Mouse (Mus musculus) heart, embryonic 10.5 days (tissue): Measurements from ENCODE around the gene Pdzd3. TPM values are rescaled to one million over a fixed set of nuclear protein-coding genes. Genes with fewer than 3 reads are reported as not detected.

Experiments used
- DNase-seq: peaks from one replicate; pipeline ENCODE4 v3.0.0-alpha.2; 2017; ENCODE audit warnings: low spot score
- H3K27ac ChIP-seq: fragments of 300-500 bp; sonication (generic); 2 replicates; pipeline ENCODE4 v1.5.1; 2016; ENCODE audit warnings: mild to moderate bottlenecking
- H3K27me3 ChIP-seq: fragments of 300-500 bp; sonication (generic); 2 replicates; pipeline ENCODE4 v1.6.1; 2016; ENCODE audit warnings: mild to moderate bottlenecking; ENCODE audit not compliant: poor library complexity, insufficient read depth, severe bottlenecking
- H3K36me3 ChIP-seq: fragments of 300-500 bp; sonication (generic); 2 replicates; pipeline ENCODE4 v1.6.1; 2016; ENCODE audit warnings: mild to moderate bottlenecking, moderate library complexity
- H3K4me1 ChIP-seq: fragments of 300-500 bp; sonication (generic); 2 replicates; pipeline ENCODE4 v1.6.1; 2016; ENCODE audit warnings: mild to moderate bottlenecking
- H3K4me3 ChIP-seq: fragments of 300-500 bp; sonication (generic); 2 replicates; pipeline ENCODE4 v1.5.1; 2016; ENCODE audit warnings: mild to moderate bottlenecking, moderate library complexity
- H3K9me3 ChIP-seq: fragments of 300-500 bp; sonication (generic); 2 replicates; pipeline ENCODE4 v1.6.1; 2016; ENCODE audit warnings: mild to moderate bottlenecking, moderate library complexity
- WGBS: fragments of 180-500 bp; shearing (Covaris S2); methylation state at CpG from one replicate; pipeline ENCODE4 v1.1.7; 2016; 5-methylcytosine and 5-hydroxymethylcytosine counted together
- polyA plus RNA-seq: library from polyadenylated mRNA; unstranded; fragments of >200 nt; fragmentation: Nextera tagmentation; extraction: Ambion mirVana; gene quantifications from 2 replicates; pipeline ENCODE4 v1.2.1, GENCODE M21; 2016

The Pdzd3 gene
- polyA plus RNA-seq, 1 experiment from 2014 or later = not detected

DNA sequence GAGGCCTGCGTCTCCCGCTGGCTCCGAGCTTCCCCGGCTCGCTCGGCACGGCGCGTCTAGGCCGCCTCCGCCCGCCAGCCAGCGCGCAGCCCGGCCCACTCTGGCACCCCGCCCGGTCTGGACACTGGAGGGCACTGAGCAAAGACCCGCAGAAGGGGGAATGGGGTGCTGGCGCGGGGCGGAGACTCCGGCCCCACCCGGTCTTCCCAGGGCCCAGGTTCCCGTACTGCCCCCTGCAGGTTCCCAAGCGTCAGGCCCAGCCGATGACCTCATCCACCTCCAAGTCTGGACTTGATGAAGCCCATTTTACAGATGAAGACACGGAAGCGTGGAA lies 16.7 kb upstream of the Pdzd3 start:
- peak; percentile 92 for DNase-seq
- no peaks in the 10 kb centered on the region for H3K9me3 ChIP-seq
- WGBS = 4% methylated on average over 28 of the region's 28 CpGs
- peaks cover 11% of the 10 kb centered on the region; the same call in 1 of the 2 replicates for H3K27me3 ChIP-seq
- H3K36me3 ChIP-seq = no peaks in the 10 kb centered on the region
- peak overlapping the region; percentile 94 for H3K27ac ChIP-seq
- H3K4me3 ChIP-seq = peak overlapping the region; percentile 72
- peaks cover 18% of the 10 kb centered on the region for H3K4me1 ChIP-seq

DNA sequence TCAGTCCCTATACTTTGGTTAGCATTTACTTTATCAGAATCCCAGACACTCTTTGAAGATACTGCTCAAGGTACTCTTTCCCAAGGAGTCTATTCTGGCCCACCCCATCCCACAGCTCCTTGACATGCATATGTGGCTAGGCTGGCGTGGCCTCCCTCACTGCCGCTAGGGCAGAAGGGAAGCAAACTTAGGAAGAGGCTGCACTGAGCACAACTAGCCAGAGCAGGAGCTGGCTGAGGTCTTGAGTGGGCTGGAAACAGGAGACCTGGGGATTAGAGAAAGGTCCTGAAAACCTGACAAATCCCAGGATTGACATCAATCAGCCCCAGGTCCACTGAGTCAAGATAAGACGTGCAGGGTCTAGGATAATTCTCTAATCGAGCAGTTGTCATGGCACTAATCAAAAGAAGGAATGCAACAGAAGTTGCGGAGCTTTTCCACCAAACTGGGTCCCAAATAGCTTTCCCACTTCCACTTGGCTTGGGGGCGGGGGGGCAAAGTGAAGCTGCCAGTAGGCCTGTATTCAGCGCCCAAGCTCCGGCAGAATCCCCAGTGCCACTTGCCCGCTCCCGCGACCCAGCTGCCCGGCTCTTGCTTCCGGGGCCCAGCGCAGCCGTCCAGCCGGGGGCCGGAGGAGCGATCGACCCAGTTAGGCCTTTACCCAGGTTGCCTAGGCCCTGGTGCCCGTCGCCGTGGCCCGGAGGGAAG lies 16.2 kb upstream of the Pdzd3 start:
- DNase-seq = no peak
- H3K4me1 ChIP-seq = peaks cover 18% of the 10 kb centered on the region
- WGBS = 7% methylated on average over 23 of the region's 23 CpGs
- no peaks in the 10 kb centered on the region for H3K9me3 ChIP-seq
- peak overlapping the region; percentile 94 for H3K27ac ChIP-seq
- H3K36me3 ChIP-seq = no peaks in the 10 kb centered on the region
- peaks cover 14% of the 10 kb centered on the region; the same call in 1 of the 2 replicates for H3K27me3 ChIP-seq
- peak overlapping the region; percentile 72 for H3K4me3 ChIP-seq

DNA sequence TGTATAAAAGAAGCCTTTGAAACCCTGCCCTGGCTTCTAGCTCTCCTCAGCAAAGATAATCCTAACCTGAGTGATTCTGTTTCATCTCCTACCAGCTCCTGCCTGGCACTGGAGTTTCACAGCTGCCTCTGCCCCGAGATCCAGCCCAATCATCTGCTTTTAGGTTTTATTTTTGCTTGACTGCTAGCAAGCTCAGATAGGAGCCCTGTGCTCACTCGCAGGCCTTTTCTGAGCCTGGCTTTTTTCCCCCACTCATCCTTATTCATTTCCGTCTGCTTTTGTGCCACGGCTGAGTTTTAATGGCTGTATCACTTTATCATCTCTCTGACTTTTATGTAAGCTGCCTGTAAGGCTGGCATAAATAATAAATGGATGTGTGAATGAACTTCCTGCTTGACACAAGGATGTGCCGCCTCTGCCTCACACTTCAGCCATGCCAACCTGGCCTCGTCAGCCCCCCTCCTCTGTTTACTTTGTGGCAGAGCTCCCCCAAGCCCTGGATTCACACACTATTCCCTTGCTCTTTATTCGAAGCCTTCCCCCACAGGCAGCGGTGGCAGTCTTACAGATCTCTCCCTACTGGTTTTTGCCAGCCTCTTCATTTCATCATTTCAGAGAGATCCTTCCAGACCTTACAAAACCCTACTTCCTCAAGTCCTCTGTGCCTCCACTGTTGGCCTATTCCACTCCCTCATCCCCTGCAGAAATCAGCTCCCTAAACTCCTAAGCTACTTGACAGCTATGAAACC lies 15.4 kb upstream of the Pdzd3 start:
- Histone ChIP-seq H3K27me3 (peaks cover 17% of the 10 kb centered on the region; the same call in 1 of the 2 replicates), H3K4me3 (no peak overlapping the region), H3K36me3 (no peaks in the 10 kb centered on the region), H3K9me3 (no peaks in the 10 kb centered on the region), H3K4me1 (peaks cover 18% of the 10 kb centered on the region), H3K27ac (peak overlapping the region; percentile 94; the same call in 1 of the 2 replicates)
- WGBS = 66% methylated on average over 8 of the region's 8 CpGs
- DNase-seq = no peak

DNA sequence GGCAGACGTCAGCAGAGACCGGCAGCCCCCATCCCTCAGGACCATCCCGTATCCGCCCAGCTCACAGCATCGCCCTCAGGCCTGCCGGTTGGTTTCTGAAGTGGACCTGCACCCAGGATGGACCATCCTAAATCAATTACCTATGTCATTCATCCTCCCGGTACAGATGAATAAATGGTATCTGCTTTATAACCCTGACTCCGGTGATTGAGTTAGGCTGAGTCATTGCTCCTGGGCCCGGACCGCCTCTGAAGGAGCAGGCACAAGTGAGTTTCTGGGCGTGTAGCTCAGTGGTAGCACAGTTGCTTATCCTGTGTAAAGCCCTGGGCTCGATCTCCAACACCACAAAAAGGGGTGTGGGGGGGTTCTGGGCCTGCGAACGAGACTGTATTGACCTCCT lies 10.1 kb upstream of the Pdzd3 start:
- Histone ChIP-seq H3K27me3 (peaks cover 18% of the 10 kb centered on the region; the same call in 1 of the 2 replicates), H3K4me1 (no peaks in the 10 kb centered on the region), H3K4me3 (no peak overlapping the region), H3K27ac (no peak overlapping the region), H3K36me3 (no peaks in the 10 kb centered on the region), H3K9me3 (no peaks in the 10 kb centered on the region)
- WGBS = 82% methylated on average over 14 of the region's 14 CpGs
- DNase-seq = no peak

DNA sequence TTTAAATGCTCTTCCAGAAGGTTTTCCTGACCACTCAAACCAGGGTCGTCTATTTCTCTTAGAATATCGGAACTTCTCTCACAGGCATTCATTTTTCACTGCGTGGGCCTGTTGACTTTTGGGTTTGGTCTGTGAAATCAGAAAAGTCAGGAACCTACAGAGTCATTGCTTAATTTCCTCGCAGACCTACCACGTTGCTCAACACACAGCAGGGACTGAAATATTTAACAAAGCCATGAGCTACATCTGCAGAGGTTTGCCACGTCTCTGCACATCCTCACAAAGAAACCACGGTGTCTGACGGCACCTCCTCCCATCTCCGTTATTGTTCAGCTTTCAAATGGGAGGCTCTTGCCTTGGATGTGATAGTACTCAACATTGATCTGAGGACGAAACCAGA lies 7.7 kb upstream of the Pdzd3 start:
- WGBS = 76% methylated on average over 10 of the region's 10 CpGs

DNA sequence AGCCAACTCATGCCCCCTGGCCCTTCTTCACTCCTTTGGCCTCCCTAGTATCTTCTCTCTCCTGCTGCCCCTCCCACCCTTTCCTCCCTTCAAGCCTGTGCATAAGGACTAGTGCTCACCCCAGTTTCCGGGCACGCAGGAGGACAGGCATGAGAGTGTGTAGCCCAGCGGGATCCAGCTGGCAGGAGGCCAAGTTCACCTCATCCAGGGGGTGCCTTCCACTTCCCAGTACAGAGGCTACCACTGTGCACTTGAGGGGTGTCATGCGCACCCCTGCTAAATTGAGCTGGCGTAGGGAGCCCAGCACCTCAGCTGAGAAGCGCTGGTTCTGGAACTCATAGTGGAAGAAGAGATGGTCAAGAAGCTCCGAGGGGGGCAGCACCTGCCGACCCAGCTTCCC lies 4.9 kb upstream of the Pdzd3 start:
- DNase-seq = no peak
- peaks cover 11% of the 10 kb centered on the region; the same call in 1 of the 2 replicates for H3K27me3 ChIP-seq
- H3K9me3 ChIP-seq = no peaks in the 10 kb centered on the region
- H3K36me3 ChIP-seq = no peaks in the 10 kb centered on the region
- no peak overlapping the region for H3K4me3 ChIP-seq
- 85% methylated on average over 8 of the region's 8 CpGs for WGBS
- peaks cover 14% of the 10 kb centered on the region for H3K4me1 ChIP-seq
- no peak overlapping the region for H3K27ac ChIP-seq

More for the DNA sequence above, 7.7 kb upstream of the Pdzd3 start:
- H3K27me3 ChIP-seq = peaks cover 17% of the 10 kb centered on the region; the same call in 1 of the 2 replicates
- no peak for DNase-seq
- H3K36me3 ChIP-seq = no peaks in the 10 kb centered on the region
- H3K4me3 ChIP-seq = no peak overlapping the region
- no peaks in the 10 kb centered on the region for H3K9me3 ChIP-seq
- no peak overlapping the region for H3K27ac ChIP-seq
- peaks cover 9% of the 10 kb centered on the region for H3K4me1 ChIP-seq

DNA sequence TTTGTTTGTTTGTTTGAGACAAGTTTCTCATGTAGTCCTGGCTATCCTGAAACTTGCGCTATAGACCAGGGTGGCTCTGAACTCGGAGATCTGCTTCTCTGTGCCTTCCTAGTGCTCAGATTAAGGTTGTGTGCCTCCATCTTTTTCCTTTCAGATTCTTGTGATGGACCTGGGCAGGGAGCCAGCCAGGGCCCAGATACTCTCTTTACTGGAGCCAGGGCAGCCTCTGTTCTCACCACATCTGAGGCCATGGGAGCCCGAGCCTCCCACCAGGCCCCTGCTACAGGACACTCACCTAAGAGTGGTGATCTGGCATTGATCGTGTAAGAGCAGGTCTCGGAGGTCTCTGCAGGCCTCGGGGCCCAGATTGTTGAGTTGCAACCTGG lies 3.9 kb upstream of the Pdzd3 start:
- Histone ChIP-seq H3K4me1 (peaks cover 18% of the 10 kb centered on the region), H3K27ac (no peak overlapping the region), H3K27me3 (peaks cover 16% of the 10 kb centered on the region; the same call in 1 of the 2 replicates), H3K4me3 (no peak overlapping the region), H3K36me3 (no peaks in the 10 kb centered on the region), H3K9me3 (no peaks in the 10 kb centered on the region)
- 55% methylated on average over 6 of the region's 6 CpGs for WGBS
- DNase-seq = no peak

DNA sequence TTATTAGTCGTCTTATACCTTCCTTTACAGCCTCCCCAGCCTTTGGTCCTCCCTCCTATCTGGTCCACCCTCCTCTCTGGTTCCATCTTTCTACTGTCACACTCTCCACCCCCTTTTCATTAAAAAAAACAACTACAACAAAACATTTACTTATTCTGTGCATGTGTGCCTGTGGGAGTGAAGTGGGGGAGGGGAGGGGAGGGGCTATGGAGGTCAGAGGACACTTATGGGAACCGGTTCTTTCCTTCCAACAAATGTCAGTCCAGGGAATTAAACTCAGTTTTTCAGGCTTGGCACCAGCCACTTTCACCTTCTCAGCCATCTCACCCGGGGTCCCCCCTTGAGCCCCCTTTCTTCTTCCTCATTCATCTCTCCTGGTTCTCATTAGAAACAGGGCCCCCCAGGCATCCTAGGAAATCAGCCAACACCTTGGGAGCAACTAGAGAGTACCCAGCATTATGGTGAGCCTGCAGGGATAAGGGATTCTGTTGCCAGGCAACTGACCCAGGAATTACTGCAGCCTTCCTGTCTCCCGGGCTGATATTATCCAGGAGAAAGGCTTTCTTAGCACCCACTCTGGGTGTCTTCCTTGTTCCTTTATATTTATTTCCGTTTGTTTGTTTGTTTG lies 3.4 kb upstream of the Pdzd3 start:
- H3K27ac ChIP-seq = no peak overlapping the region

DNA sequence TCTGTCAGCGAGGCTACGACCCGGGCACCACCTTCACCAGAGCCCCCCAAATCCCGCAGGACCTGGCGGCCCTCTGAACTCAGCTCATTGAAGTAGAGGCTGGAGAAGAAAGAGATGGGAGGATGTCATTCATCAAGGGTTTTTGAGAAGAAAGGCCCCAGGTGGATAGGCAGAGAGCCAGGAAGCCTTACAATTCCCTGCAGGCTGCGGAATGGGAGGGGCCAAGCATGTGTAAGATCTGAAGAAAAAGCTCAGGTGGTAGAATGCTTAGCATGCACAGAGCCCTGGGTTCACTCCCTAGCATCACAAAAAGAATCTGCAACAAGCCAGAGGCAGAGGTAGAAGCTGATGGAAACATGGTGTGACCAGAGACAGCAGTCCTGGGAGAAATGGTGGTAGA lies 2.2 kb upstream of the Pdzd3 start:
- no peak for DNase-seq
- Histone ChIP-seq H3K9me3 (no peaks in the 10 kb centered on the region), H3K36me3 (no peaks in the 10 kb centered on the region), H3K27ac (no peak overlapping the region), H3K4me1 (peaks cover 29% of the 10 kb centered on the region), H3K4me3 (no peak overlapping the region), H3K27me3 (peaks cover 29% of the 10 kb centered on the region)
- WGBS = 70% methylated on average over 6 of the region's 6 CpGs

More for the DNA sequence above, 3.4 kb upstream of the Pdzd3 start:
- Histone ChIP-seq H3K36me3 (no peaks in the 10 kb centered on the region), H3K27me3 (peaks cover 19% of the 10 kb centered on the region; the same call in 1 of the 2 replicates), H3K4me3 (no peak overlapping the region), H3K9me3 (no peaks in the 10 kb centered on the region), H3K4me1 (peaks cover 22% of the 10 kb centered on the region)
- WGBS = 20% methylated on average over 5 of the region's 5 CpGs
- DNase-seq = no peak

DNA sequence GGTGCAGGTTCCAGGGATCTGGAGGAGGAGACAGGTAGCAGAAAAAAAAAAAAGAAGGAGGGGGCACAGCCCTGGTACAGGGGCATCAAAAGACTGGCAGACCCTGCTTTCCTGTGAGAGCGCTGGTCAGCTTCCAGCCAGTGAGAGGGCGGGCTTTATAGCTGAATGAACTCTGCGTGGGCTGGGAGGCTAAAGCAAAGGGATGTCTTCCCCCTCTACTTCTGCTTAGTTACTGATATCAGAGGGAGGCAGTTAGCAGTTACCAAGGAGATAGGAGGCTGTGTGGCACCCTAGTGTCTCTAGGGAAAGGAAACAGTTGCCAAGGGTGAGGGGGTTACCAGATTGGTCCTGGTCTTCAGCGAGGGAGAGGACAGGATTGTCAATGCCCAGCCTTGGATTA lies 826 bp downstream of the Pdzd3 start:
- 56% methylated on average over 4 of the region's 4 CpGs for WGBS
- DNase-seq = no peak
- Histone ChIP-seq H3K27me3 (peaks cover 39% of the 10 kb centered on the region), H3K36me3 (no peaks in the 10 kb centered on the region), H3K4me3 (no peak overlapping the region), H3K27ac (no peak overlapping the region), H3K4me1 (peaks cover 29% of the 10 kb centered on the region), H3K9me3 (no peaks in the 10 kb centered on the region)

DNA sequence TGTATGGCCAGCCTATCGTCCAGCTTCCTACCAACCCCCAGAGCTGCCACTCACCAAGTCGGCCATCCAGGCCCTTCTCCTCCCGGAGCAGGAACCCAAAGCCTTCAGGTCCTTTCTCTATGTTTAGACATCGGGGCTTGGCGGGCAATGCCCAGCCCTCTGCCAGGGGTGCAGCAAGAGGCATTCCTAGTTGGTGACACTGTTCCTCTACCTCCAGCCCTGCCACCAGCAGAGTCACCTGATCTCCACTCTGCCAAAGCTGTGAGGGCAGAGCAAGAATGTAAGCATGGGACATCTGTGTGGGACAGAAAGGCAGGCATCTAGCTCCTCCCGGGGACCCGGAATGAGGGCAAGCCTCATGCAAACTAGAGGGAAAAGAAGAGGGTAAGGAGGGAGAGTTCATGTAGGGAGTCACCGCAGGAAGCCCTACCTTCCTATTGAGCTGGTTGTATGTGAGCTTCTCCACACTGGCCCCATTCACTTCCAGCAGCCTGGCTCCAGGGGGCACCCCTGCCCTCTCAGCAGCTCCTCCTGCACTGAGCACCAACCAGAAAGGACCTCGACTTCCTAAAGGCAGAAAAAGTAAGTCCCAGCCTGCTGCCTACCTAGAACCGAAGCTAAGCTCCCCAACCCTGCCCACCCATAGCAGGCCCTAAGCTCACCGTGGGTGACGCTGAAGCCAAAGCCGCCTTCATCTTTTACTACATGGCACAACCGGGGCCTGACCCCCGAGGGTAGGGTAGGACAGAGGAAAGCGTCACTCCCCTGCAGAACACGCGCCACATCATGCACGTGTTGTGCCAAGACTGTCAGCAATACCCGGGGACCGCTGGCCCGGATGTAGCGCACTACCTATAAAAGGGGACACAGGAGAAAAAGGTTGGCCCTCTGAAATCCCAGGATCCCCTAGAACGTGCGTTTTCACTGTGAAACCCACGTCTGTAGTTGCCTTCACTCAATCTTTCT lies 1.8 kb downstream of the Pdzd3 start:
- peak overlapping the region; percentile 25 for H3K4me3 ChIP-seq
- H3K9me3 ChIP-seq = no peaks in the 10 kb centered on the region
- peaks cover 25% of the 10 kb centered on the region for H3K4me1 ChIP-seq
- 0 out of 2 replicates have a peak overlapping the region, but pooled peaks have one; percentile 16 for H3K27ac ChIP-seq
- WGBS = 37% methylated on average over 26 of the region's 26 CpGs
- H3K27me3 ChIP-seq = peaks cover 40% of the 10 kb centered on the region
- no peaks in the 10 kb centered on the region for H3K36me3 ChIP-seq
- DNase-seq = peak; percentile 89

DNA sequence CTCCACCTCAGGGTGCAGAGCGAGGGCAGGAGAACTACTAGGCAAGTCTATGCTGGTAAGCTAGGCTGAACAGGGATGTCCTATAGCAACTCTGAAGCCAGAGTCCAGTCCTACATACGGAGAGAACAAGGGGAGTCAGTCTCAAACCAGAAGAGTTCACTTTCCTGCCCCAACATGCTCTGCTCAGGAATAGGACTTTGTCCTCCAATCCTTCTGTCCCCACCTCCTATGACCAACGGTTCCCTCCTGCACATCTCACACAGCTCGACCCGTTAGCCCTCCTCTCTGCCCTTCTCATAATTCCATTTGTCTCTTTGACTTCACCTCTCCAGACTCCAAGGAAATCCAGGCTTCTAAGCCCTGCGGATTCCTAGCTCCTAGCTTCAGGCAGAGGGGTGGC lies 3.4 kb downstream of the Pdzd3 start:
- no peak for DNase-seq

More for the DNA sequence above, 3.4 kb downstream of the Pdzd3 start:
- H3K27me3 ChIP-seq = peaks cover 35% of the 10 kb centered on the region
- no peak overlapping the region for H3K4me3 ChIP-seq
- no peaks in the 10 kb centered on the region for H3K36me3 ChIP-seq
- H3K9me3 ChIP-seq = no peaks in the 10 kb centered on the region
- 74% methylated on average over 6 of the region's 6 CpGs for WGBS
- peaks cover 19% of the 10 kb centered on the region for H3K4me1 ChIP-seq
- H3K27ac ChIP-seq = no peak overlapping the region; the same call in 1 of the 2 replicates
